Mouse (Mus musculus) bone marrow, adult 2 months (tissue): ENCODE results near the gene Olfr524. TPM values are rescaled to one million over a fixed set of nuclear protein-coding genes. Genes with fewer than 3 reads are reported as not detected.

Experiments
- H3K27ac ChIP-seq: fragments of 200-500 bp; 2 replicates; pipeline ENCODE4 v1.5.1; 2012; ENCODE audit warnings: low read depth, mild to moderate bottlenecking, control low read depth, inconsistent platforms, low read length; ENCODE audit not compliant: control insufficient read depth, poor library complexity, insufficient read depth
- H3K4me1 ChIP-seq: fragments of 200-500 bp; 2 replicates; pipeline ENCODE4 v1.6.1; 2011; ENCODE audit warnings: low read length; ENCODE audit not compliant: control insufficient read depth, insufficient read depth
- H3K4me3 ChIP-seq: fragments of 200-500 bp; replicated peaks from 2 replicates; pipeline ENCODE3; 2011; ENCODE audit warnings: mild to moderate bottlenecking, low read depth, low read length, control low read depth; ENCODE audit not compliant: control insufficient read depth
- CTCF ChIP-seq: fragments of 200-500 bp; IDR thresholded peaks from 2 replicates; pipeline ENCODE4 v1.5.1; 2011; ENCODE audit warnings: low read length, control low read depth; ENCODE audit not compliant: control insufficient read depth, insufficient read depth
- POLR2A ChIP-seq: fragments of 200-500 bp; IDR thresholded peaks from 2 replicates; pipeline ENCODE4 v1.6.1; 2011; ENCODE audit warnings: low read depth, mild to moderate bottlenecking, control low read depth, low read length, borderline replicate concordance; ENCODE audit not compliant: control insufficient read depth
- WGBS: fragments of 180-500 bp; shearing (Covaris S2); methylation state at CpG from one replicate; pipeline ENCODE4 v1.1.7; 2018; 5-methylcytosine and 5-hydroxymethylcytosine counted together
- polyA plus RNA-seq: library from polyadenylated mRNA; stranded (reverse); fragments of >200 nt; gene quantifications from 2 replicates; pipeline ENCODE4 v1.2.4, GENCODE M21; 2011; ENCODE audit warnings: low replicate concordance; ENCODE audit not compliant: missing spikeins, insufficient read depth, insufficient read length

Gene Olfr524
- polyA plus RNA-seq, 1 experiment: not detected

DNA sequence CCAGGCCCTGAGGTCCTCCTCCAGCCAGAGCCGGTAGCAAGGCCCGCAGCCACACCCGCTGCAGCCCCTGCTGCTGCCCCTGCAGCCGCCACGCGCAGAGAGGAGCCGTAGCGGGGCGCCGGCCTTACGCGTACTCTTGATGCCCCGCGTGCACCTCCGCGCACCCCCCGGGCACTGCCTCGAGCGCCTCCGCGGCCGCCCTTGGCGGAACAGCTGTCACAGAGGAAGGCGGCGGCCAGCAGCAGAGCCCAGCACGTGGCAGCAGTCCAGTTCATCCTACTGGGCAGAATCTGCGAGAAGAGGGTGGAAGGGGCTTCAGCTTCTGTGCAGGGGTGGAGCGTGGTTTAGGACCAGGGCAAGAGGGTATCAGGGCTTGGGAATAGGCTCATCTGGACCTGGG lies 52.4 kb downstream of the Olfr524 start:
- H3K27ac ChIP-seq: no peak overlapping the region
- TF ChIP-seq CTCF (no peak), POLR2A (no peak)
- WGBS: 9% methylated on average over 28 of the region's 28 CpGs
- H3K4me3 ChIP-seq: no peak overlapping the region
- no peaks in the 10 kb centered on the region for H3K4me1 ChIP-seq

Other genes with a start within 250 kb of the Olfr524 start
- not detected in 2 replicates for gene 6430531B16Rik, start 227.2 kb downstream of the Olfr524 start, polyA plus RNA-seq
- 17.9 and 55.1 TPM in 2 replicates for gene Adam8, start 213.4 kb downstream of the Olfr524 start, polyA plus RNA-seq
- gene Zfp511, start 169.6 kb downstream of the Olfr524 start, polyA plus RNA-seq: 10.4 and 27.2 TPM in 2 replicates
- 16.7 and 17.5 TPM in 2 replicates for gene Tubgcp2, start 169.3 kb downstream of the Olfr524 start, polyA plus RNA-seq
- gene Msx3, start 156.9 kb downstream of the Olfr524 start, polyA plus RNA-seq: not detected in 2 replicates
- gene Caly, start 123.4 kb downstream of the Olfr524 start, polyA plus RNA-seq: not detected in 2 replicates
- not detected in 2 replicates for gene Prap1, start 112.6 kb downstream of the Olfr524 start, polyA plus RNA-seq
- 11.3 and 18.7 TPM in 2 replicates for gene Fuom, start 103.5 kb downstream of the Olfr524 start, polyA plus RNA-seq
- gene Paox, start 90.2 kb downstream of the Olfr524 start, polyA plus RNA-seq: 9.4 and 11.6 TPM in 2 replicates
- 15.5 and 25.8 TPM in 2 replicates for gene Echs1, start 89.5 kb downstream of the Olfr524 start, polyA plus RNA-seq
- 16.8 and 20.2 TPM in 2 replicates for gene Mtg1, start 68.4 kb downstream of the Olfr524 start, polyA plus RNA-seq
- not detected in 2 replicates for gene Sprn, start 51.1 kb downstream of the Olfr524 start, polyA plus RNA-seq
- not detected in 2 replicates for gene Olfr522, start 41.2 kb downstream of the Olfr524 start, polyA plus RNA-seq
- not detected in 2 replicates for gene Olfr523, start 32.7 kb downstream of the Olfr524 start, polyA plus RNA-seq
- 0.31 and 0.82 TPM in 2 replicates for gene Cd163l1, start 12.3 kb upstream of the Olfr524 start, polyA plus RNA-seq
- 0.47 and 1.2 TPM in 2 replicates for gene 5830411N06Rik, start 41.3 kb upstream of the Olfr524 start, polyA plus RNA-seq
- gene Olfr525, start 114.9 kb upstream of the Olfr524 start, polyA plus RNA-seq: not detected in 2 replicates
- not detected in 2 replicates for gene Olfr527, start 128.1 kb upstream of the Olfr524 start, polyA plus RNA-seq
- not detected in 2 replicates for gene Olfr60, start 155.7 kb upstream of the Olfr524 start, polyA plus RNA-seq
- not detected in 2 replicates for gene Olfr530, start 170.4 kb upstream of the Olfr524 start, polyA plus RNA-seq
- not detected in 2 replicates for gene Olfr531, start 197.0 kb upstream of the Olfr524 start, polyA plus RNA-seq
- gene Olfr532, start 215.7 kb upstream of the Olfr524 start, polyA plus RNA-seq: 0.25 and 1.2 TPM in 2 replicates